Mouse (Mus musculus): ENCODE measurements around the gene Hist1h1e.
"Not testable (repeated sequence)": the region's sequence is repeated elsewhere in the genome, so short reads cannot be mapped to it uniquely, and the experiment has no call there.

GRCm38 (mm10) chr13:23585442-23586098 is 36.8 kb downstream of the Hist1h1e start:
- TF ChIP-seq POLR2AphosphoS5 (IDR thresholded peaks at IDR 0.05; ENCODE audit: insufficient replicate concordance, low read depth, low read length), result peak; percentile 99
- TF ChIP-seq CTCF (IDR thresholded peaks at IDR 0.05; ENCODE audit: low read depth, low read length); GATA2 (IDR thresholded peaks at IDR 0.05; ENCODE audit: borderline replicate concordance, low read depth, low read length); TAL1 (conservative IDR thresholded peaks at IDR 0.05; ENCODE audit: low read depth, low read length): not testable (repeated sequence)

Measured in G1E (cell line).